Mouse (Mus musculus): Measurements from ENCODE around the gene Crybb2.

The Crybb2 gene

DNA sequence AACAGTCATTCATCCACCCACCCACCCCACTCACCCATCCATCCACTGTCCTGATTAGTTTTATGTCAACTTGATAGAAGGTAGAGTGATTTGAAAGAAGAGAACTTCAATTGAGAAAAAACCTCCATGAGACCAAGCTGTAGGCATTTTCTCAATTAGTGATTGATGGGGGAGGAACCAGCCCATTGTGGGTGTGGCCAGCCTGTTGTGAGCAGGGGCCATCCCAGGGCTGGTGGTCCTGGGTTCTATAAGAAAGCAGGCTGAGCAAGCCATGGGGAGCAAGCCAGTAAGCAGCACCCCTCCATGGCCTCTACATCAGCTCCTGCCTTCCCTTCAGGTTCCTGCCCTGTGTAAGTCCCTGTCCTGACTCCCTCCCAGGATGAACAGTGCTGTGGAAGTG is at the start of gene Crybb2:
Gene Crybb2, minus strand, starts transcription at position 101 of the 400 bp plus-strand sequence.
- DNase-seq (ENCODE audit: low read depth) = no peak

- peak; percentile 90 for DNase-seq (ENCODE audit: low read depth)
Measured at GRCm38 (mm10) chr5:113119291-113119690, 49.4 kb upstream of the Crybb2 start.

DNA sequence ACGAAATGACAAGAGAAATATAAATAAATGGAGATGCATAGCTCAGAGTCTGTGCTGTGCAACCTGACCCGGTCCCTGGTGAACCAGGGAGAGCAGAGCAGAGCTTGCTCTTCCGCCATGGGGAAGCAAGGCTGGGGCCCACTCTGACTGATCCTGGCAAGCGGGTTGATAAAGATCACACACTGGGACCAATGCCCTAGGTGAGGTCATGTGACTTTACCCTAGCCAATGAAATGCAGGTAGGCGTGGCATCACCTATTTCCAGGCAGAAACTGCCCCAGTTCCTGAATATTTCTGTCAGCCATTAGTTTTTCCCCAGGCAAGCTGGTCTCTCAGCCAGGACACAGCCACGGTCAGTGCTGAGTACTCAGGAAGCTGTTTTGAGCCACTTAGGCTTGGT is 48.8 kb upstream of the Crybb2 start:
- peak; percentile 96 for DNase-seq (ENCODE audit: low read depth)

DNA sequence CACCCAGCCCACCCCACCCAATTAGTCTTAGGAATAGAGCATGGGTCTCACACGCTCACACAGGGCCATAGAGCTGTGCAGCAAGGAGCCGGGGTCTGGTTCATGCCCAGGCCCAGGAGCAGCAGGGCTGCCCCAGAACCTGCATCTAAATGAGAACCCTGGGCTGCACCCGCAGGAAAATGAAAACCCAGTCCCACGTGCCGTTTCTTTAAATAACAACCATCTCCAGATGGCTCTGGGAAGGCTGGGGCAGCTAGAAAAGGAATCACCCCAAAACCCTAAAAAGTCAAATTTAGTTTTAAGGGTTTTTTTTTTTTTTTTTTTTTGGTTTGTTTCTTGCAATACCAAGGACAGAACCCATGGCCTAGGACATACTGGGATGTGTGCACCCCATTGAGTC is 47.4 kb upstream of the Crybb2 start:
- no peak for DNase-seq (ENCODE audit: low read depth)

DNA sequence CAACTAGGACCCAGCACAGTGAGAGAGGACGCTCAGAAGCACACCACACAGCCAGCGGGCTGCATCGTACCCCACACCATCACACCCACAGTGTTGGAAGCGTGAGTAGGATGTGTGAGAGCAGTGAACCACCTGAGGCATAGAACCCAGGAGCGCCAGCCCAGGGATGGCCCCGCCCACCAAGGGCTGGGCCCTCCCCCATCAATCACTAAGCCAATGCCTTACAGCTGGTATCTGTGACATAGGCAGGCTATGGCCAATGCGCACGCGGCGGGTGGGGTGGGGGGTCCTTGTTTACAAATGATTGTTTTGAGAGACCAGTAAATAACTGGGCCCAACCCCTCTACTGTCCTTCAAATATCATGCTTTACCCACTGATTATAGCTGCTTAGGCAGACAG is 46.0 kb upstream of the Crybb2 start:
- no peak for DNase-seq (ENCODE audit: low read depth)

- peak; percentile 63 for DNase-seq (ENCODE audit: low read depth)
Measured at GRCm38 (mm10) chr5:113114264-113115225, 44.6 kb upstream of the Crybb2 start.

DNA sequence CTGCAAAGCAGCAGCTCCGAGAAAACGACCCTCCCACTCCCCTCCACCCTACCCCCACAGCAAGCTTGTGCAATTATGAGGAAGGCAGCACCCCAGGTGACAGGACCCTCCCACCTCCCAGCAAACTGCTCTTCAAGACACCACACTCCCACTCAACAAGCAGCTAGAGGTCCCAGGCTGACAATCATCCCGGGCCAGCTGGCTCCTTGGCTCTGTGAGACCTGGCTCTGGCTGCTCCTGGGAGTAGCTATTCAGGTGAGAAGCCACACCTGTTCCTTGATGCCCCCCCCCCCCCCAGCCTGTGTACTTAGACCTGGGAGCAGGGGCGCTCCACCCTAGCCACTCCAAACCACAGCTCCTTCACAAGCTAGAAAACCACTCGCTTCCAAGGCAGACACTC is 43.2 kb upstream of the Crybb2 start:
- peak; percentile 38 for DNase-seq (ENCODE audit: low read depth)

DNA sequence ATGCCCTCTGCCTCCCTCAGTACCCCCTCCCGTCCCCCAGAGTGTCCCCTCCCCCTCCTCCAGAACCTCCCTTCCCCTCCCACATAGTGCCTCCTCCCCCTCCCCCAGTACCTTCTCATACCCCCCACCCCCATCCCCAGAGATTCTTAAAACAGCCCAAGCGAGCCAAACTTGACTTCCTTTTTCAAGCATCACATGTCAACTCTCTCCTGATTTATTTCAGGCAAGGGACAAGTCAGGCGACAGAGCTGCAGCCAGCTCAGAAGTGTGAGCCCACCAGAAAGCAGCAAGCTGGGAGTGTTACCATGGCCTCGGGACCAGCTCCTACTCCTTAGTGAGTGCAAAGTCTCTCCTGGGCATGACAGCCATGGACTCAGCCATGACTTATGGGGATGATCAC is 41.4 kb upstream of the Crybb2 start:
- DNase-seq (ENCODE audit: low read depth) = no peak

DNA sequence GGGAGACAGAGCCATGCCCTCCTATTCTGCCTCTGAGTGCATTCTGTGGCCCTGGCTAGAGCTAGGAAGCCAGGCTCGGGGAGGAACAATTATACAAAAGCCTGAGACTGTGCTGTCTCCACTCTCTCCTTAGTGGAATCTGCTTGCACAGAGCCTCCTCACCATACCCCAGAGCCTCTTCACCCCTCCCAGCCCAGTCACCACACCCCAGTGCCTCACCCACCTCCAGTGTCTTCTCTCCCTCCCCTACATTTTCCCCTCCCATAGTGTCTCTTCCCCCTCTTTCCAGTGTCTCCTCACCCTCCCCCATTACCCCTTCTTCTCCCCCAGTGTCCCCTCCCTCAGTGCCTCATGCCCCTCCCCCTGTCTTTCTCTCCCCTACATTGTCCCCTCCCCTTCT is 41.0 kb upstream of the Crybb2 start:
- DNase-seq (ENCODE audit: low read depth) = peak; percentile 56

DNA sequence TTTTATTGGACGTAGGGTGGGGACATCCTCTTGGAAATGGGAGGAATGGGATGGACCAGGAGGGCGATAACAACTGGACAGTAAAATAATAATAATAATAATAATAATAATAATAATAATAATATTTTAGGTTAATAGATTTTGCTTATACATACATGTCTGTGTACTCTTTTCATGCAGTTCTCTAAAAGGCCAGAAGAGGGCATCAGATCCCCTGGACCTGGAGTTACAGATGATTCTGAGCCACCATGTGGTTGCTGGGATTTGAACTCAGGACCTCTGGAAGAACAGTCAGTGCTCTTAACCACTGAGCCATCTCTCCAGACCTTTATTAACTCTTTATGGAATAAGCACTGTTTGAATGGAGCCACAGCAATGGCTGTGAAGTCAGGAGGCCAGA is 39.7 kb upstream of the Crybb2 start:
- DNase-seq (ENCODE audit: low read depth) = peak; percentile 52

- no peak for DNase-seq (ENCODE audit: low read depth)
Measured at GRCm38 (mm10) chr5:113108165-113108764, 38.3 kb upstream of the Crybb2 start.

GRCm38 (mm10) chr5:113107709-113108108 is 37.8 kb upstream of the Crybb2 start:
- peak; percentile 58 for DNase-seq (ENCODE audit: low read depth)

DNA sequence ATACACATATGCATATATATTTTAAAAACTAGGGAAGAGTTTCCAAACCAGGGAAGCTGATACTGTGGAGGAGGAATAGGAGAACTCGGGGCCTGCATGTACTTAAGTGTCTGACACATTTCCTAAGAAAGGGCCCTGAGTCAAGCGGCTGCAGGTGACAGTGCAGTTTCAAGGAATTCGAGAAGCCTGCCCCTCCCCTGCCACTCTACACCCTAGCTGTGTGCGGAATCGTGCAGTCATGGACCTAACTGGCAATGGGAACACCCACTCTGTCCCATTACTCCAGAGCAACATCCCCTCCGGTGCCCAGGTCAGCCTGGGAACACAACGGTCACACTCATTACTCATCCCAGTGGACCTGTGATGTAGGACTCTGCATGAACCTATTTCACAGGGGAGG is 36.7 kb upstream of the Crybb2 start:
- DNase-seq (ENCODE audit: low read depth) = peak; percentile 31

- no peak for DNase-seq (ENCODE audit: low read depth)
Measured at GRCm38 (mm10) chr5:113105481-113105880, 35.6 kb upstream of the Crybb2 start.

- DNase-seq (ENCODE audit: low read depth) = no peak
Measured at GRCm38 (mm10) chr5:113105035-113105434, 35.1 kb upstream of the Crybb2 start.

- DNase-seq (ENCODE audit: low read depth) = no peak
Measured at GRCm38 (mm10) chr5:113102455-113102854, 32.5 kb upstream of the Crybb2 start.

GRCm38 (mm10) chr5:113101457-113101856 is 31.5 kb upstream of the Crybb2 start:
- DNase-seq (ENCODE audit: low read depth) = no peak

DNA sequence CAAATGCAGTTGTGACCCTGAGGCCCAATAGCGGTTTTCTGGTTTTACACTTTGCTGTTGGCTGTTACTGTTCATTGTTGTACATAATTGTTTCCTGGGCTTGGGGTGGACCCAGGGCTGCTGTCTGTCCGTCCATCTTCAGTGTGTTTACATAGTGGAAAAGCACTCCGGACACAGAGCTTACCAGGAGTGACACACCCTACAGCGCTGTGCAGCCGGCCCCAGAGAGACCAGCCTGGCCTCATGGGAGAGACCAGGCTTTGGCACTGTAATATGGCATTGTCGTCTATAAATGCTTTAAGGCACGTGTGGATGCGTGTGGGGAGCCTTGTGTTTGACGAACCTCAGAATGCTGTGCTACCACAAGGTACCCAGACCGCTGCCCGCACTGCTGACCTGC is 30.5 kb upstream of the Crybb2 start:
- no peak for DNase-seq (ENCODE audit: low read depth)

GRCm38 (mm10) chr5:113099546-113099945 is 29.6 kb upstream of the Crybb2 start:
- DNase-seq (ENCODE audit: low read depth) = peak; percentile 87

DNA sequence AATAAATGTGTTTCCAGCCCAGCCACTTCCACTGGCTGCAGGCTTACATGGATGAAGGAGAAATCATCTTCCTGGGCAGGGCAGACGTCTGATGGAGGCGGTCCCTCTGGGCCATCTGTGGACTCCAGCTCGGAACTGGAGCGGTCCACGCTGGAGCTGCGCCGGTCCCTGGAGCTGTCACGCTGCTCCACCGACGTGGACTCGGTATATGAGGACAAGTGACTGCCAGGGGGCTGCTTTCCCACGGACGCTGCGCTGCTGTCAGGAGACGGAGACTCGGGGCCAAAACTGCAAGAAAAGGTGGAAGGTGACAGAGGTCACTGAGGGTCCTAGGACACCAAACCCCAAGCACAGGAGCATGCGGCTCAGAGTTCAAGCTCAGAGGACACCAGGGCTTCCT is 27.6 kb upstream of the Crybb2 start:
- DNase-seq (ENCODE audit: low read depth) = no peak

GRCm38 (mm10) chr5:113095456-113095855 is 25.5 kb upstream of the Crybb2 start:
- DNase-seq (ENCODE audit: low read depth) = no peak

GRCm38 (mm10) chr5:113092406-113092805 is 22.5 kb upstream of the Crybb2 start:
- no peak for DNase-seq (ENCODE audit: low read depth)

DNA sequence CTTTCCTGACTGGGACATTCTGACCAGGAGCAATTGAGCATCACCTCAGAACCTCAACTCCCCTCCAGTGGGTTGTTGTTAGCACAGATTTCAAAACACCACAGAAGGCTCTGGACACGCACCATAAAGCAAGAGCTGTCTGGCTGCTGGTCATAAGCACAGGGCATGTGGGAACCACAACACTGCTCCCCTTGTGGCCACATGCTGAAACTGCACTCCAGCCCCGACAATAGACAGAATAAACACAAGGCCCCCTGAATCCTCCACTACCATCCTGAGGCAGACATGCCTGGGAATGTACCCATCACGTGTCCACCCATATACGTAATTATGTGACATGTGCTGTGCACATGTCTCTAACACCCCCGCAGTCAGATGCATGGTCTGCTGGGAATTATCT is 21.2 kb upstream of the Crybb2 start:
- DNase-seq (ENCODE audit: low read depth) = peak; percentile 46

All from 416B (cell line).